Mouse (Mus musculus) frontal cortex, adult (tissue): ENCODE data around the gene Spata7.

ENCODE experiments used
- ATAC-seq: cut with Nextera tagmentation; 2 replicates; pipeline ENCODE4 v1.9.2; 2017; ENCODE audit warnings: mild to moderate bottlenecking, moderate library complexity, mixed read lengths; ENCODE audit not compliant: low TSS enrichment

The Spata7 gene

GRCm38 (mm10) chr12:98670429-98670828, 42.5 kb downstream of the Spata7 start:
- no peak for ATAC-seq

DNA sequence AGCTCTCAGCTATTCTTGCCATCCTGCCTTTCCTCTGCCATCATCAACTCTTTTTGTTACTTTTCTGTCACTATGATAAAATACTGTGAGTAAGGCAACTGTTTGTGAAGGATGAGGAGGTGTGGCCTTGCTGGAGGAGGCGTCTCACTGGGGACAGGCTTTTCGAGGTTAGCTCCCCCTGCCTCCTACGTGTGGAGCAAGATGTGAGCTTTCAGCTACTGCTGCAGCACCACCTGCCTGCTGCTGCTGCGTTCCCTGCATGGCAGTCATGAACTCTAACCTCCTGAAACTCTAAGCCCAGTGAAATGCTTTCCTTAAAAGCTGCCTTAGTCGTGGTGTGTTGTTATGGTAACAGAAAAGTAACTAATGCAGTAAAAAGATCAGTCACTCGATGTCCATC, 45.9 kb downstream of the Spata7 start:
- ATAC-seq, result no peak

DNA sequence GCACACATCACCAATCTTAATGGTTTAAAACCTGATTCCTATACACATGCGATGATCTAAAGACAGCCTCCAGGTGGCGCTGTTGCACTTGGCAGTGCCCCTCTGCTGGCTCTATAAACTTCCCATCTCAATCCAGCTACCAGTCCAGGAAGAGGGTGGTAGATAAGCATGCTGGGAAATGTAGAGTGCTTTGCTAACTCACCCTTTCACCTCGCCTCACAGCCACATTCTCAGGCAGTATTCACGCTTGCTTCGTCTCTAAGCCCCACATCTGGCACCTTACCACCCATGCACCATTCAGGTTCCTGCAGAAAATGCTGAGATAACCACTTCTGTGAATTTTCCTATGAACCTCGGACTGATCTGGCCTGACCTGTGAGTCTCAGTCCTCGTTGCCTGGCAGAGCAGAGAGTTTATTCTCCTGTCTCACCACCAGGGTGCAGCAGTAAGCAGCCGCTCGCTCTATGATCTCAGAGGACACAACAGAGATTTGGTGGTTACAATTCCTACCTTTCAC, 46.7 kb downstream of the Spata7 start:
- ATAC-seq, result peak; percentile 64

DNA sequence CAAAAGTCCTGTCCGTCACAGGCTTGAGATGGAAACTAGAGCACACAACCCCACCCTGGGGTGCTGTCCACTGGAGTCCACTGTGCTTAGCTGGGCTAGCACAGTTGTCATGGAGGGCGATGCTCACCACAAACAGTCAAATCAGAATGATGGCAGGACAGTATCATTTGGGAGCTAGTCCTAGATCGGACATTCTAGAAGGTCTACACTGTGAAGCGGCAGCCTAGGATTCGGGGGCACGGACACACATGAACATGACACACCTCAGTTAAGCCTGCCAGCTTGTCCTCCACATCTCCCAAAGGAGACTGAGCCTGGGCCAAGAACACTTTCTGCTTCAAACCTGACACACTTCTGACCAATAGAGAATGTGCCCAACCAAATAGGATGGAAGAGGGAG, 48.9 kb downstream of the Spata7 start:
- no peak for ATAC-seq

GRCm38 (mm10) chr12:98677336-98677735, 49.4 kb downstream of the Spata7 start:
- ATAC-seq, result no peak

DNA sequence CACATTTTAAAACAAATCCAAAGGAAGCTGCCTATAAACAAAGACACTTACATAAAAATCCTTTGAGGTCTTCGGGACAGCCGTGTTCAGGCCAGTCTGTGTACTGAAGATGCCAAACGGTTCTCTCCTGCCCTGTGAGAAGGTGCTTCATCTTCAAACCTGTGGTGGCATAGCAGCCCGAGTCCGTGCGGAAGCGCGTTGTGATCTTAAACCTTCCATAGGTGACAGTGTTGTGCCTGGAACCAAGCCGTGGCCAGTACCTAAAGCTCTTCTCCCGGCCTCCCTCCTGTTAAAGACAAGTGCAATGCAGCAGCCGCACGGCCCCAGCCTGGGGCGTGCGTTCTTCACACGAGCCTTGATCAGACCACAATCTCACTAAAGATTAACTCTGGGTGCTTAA, 51.9 kb downstream of the Spata7 start:
- no peak for ATAC-seq

GRCm38 (mm10) chr12:98682196-98682595, 54.2 kb downstream of the Spata7 start:
- ATAC-seq, result no peak

- no peak for ATAC-seq
Measured at GRCm38 (mm10) chr12:98683171-98683570, 55.2 kb downstream of the Spata7 start.

GRCm38 (mm10) chr12:98683574-98683973, 55.6 kb downstream of the Spata7 start:
- ATAC-seq, result no peak

DNA sequence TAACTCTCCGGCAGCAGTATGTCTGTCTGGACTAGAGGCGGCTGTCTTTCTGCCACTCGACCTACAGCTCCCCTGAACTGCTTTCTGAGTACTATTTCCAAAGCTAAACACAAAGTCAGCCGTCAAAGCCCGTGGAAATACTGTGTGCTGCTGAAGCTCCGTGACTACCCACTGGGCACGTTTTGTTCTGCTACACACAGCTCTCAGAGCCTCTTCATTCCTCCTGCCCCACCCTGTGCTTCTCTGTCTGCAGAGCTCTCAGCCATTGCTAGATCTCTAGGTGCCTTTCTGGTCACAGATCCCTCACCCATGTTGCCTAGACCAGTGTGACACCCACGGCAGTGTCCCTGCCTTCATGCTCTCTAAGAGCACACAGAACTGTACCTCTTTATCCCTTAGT, 62.3 kb downstream of the Spata7 start:
- ATAC-seq, result no peak

DNA sequence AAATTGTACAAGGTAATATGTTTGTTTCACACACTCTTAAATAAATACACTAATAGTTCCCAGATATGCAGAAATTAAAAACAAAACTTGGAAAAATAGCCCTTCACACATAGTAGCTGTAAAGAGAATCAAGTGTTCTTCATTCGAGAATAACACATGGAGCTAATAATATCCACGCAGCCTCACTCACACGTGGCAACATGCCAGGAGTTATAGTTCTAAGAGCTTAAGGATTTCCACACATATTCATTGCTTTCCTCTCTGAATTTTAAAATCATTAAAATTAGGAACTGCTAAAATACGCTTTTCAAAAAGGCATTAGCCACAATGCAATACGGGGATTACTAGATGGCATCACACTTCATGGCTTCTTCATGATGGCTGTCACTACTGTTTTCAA, 69.2 kb downstream of the Spata7 start:
- ATAC-seq, result no peak

- ATAC-seq, result no peak
Measured at GRCm38 (mm10) chr12:98701564-98701963, 73.6 kb downstream of the Spata7 start.

- ATAC-seq, result no peak
Measured at GRCm38 (mm10) chr12:98703554-98703953, 75.6 kb downstream of the Spata7 start.

DNA sequence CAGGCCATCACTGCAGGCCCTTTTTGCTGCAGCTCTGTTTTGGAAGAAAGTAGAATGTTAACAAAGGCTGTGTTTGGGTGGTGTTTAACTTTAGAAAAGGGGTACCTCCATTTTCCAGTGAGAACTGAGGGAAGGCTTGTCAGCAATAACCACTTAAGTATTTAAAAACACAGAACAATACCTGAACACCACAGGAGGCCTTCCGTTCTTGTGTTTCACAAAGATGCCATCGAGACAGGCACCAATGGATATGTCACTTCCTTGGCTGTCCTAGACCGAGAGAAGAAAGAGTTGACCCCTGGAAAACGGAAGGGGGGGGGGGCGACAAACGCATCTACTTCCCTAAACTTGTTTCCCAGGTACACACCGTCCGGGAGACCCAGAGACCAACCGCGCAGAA, 76.0 kb downstream of the Spata7 start:
- ATAC-seq, result no peak

GRCm38 (mm10) chr12:98712819-98713218, 84.9 kb downstream of the Spata7 start:
- no peak for ATAC-seq

GRCm38 (mm10) chr12:98713621-98714103, 85.7 kb downstream of the Spata7 start:
- ATAC-seq, result no peak

DNA sequence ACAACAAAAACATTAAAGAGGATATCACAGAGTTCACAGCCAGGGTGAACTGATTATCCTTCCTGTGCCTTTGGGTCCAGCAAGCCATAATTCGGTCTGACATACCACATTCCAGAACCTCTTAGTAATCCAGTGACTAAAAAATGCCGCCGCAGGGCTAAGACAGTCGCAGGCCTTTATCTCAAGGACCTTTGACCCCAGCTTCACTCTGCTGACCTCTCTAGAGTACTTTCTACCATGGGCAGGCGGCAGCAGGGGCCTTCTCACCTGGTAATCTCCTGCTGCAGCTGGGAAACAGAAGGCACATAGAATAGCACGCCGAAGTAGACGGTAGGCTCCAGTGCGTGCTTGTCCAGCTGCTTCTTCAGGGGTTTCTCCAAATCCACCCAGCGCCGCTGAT, 86.8 kb downstream of the Spata7 start:
- no peak for ATAC-seq

- no peak for ATAC-seq
Measured at GRCm38 (mm10) chr12:98716142-98716541, 88.2 kb downstream of the Spata7 start.
